Mouse (Mus musculus) forebrain, postnatal 0 days (tissue): ENCODE measurements at regions not wholly inside any gene's neighbourhood (a gene's known extent, or its start where the extent isn't known, plus 50 kb on each side); places are given as distances from the start of the nearest gene placed in this dataset.

ENCODE experiments used
- ATAC-seq: fragments of 200-750 bp; cut with Nextera tagmentation; 2 replicates; pipeline ENCODE4 v1.8.0; 2017; ENCODE audit warnings: mild to moderate bottlenecking, moderate library complexity
- DNase-seq: peaks from one replicate; pipeline ENCODE4 v3.0.0-alpha.2; 2015
- H3K27ac ChIP-seq: fragments of 300-500 bp; sonication (generic); 2 replicates; pipeline ENCODE4 v1.5.1; 2014; ENCODE audit warnings: low read depth, mild to moderate bottlenecking, antibody characterized with exemption, low read length, moderate library complexity, mixed read lengths
- H3K27me3 ChIP-seq: fragments of 300-500 bp; sonication (generic); 2 replicates; pipeline ENCODE4 v1.6.1; 2014; ENCODE audit warnings: mild to moderate bottlenecking, low read length, mixed read lengths; ENCODE audit not compliant: insufficient read depth
- H3K36me3 ChIP-seq: fragments of 300-500 bp; sonication (generic); 2 replicates; pipeline ENCODE4 v1.6.1; 2014; ENCODE audit warnings: mild to moderate bottlenecking, moderate library complexity; ENCODE audit not compliant: insufficient read depth
- H3K4me1 ChIP-seq: fragments of 300-500 bp; sonication (generic); 2 replicates; pipeline ENCODE4 v1.6.1; 2014; ENCODE audit warnings: antibody characterized with exemption; ENCODE audit not compliant: insufficient read depth
- H3K4me2 ChIP-seq: fragments of 300-500 bp; sonication (generic); 2 replicates; pipeline ENCODE4 v1.6.1; 2014; ENCODE audit warnings: low read depth, mild to moderate bottlenecking, moderate library complexity
- H3K4me3 ChIP-seq: fragments of 300-500 bp; sonication (generic); 2 replicates; pipeline ENCODE4 v1.5.1; 2014; ENCODE audit warnings: low read depth, low read length, mixed read lengths
- H3K9ac ChIP-seq: fragments of 300-500 bp; sonication (generic); 2 replicates; pipeline ENCODE4 v1.6.1; 2014; ENCODE audit warnings: mild to moderate bottlenecking
- H3K9me3 ChIP-seq: fragments of 300-500 bp; sonication (generic); 2 replicates; pipeline ENCODE4 v1.6.1; 2016; ENCODE audit warnings: low read length
- CTCF ChIP-seq: sonication (generic); IDR thresholded peaks from 2 replicates; pipeline ENCODE4 v1.5.1; 2016; ENCODE audit warnings: antibody characterized with exemption, control low read depth, low read depth
- WGBS: fragments of 180-500 bp; shearing (Covaris S2); extraction: QIAGEN DNeasy Blood & Tissue Kit; methylation state at CpG from one replicate; pipeline ENCODE4 v1.1.7; 2014; 5-methylcytosine and 5-hydroxymethylcytosine counted together

- ATAC-seq (no peak), DNase-seq (no peak)
- Histone ChIP-seq H3K27ac (no peak overlapping the region), H3K27me3 (no peaks in the 10 kb centered on the region), H3K9ac (no peak overlapping the region), H3K4me2 (no peak overlapping the region), H3K4me1 (peaks cover 5% of the 10 kb centered on the region; the same call in 1 of the 2 replicates), H3K4me3 (no peak overlapping the region), H3K36me3 (no peaks in the 10 kb centered on the region), H3K9me3 (0 out of 2 replicates have a peak, but pooled peaks cover 3% of the 10 kb centered on the region)
- WGBS = 54% methylated on average over 4 of the region's 4 CpGs
- TF ChIP-seq CTCF = no peak
Observed at GRCm38 (mm10) chr1:126932658-126933057, 102.1 kb upstream of the Nckap5 start.

GRCm38 (mm10) chr1:126931754-126932153, 101.2 kb upstream of the Nckap5 start:
- peak; percentile 87 for ATAC-seq
- Histone ChIP-seq H3K4me1 (peaks cover 5% of the 10 kb centered on the region; the same call in 1 of the 2 replicates), H3K27me3 (no peaks in the 10 kb centered on the region), H3K27ac (no peak overlapping the region), H3K36me3 (no peaks in the 10 kb centered on the region), H3K9ac (0 out of 2 replicates have a peak overlapping the region, but pooled peaks have one; percentile 25), H3K4me3 (no peak overlapping the region), H3K9me3 (0 out of 2 replicates have a peak, but pooled peaks cover 2% of the 10 kb centered on the region), H3K4me2 (no peak overlapping the region)
- TF ChIP-seq CTCF = peak; percentile 98
- DNase-seq = peak; percentile 95
- WGBS = 1% methylated on average over 6 of the region's 6 CpGs

GRCm38 (mm10) chr1:126931093-126931492, 100.5 kb upstream of the Nckap5 start:
- no peak for DNase-seq
- Histone ChIP-seq H3K4me3 (no peak overlapping the region), H3K4me2 (no peak overlapping the region), H3K9me3 (no peaks in the 10 kb centered on the region), H3K9ac (no peak overlapping the region), H3K4me1 (peaks cover 5% of the 10 kb centered on the region; the same call in 1 of the 2 replicates), H3K36me3 (no peaks in the 10 kb centered on the region), H3K27me3 (no peaks in the 10 kb centered on the region), H3K27ac (no peak overlapping the region)
- TF ChIP-seq CTCF = no peak
- no peak for ATAC-seq
- 79% methylated on average over 10 of the region's 10 CpGs for WGBS

- no peak overlapping the region for H3K9ac ChIP-seq
- no peak for TF ChIP-seq CTCF
- DNase-seq (no peak), ATAC-seq (no peak)
- no peaks in the 10 kb centered on the region for H3K9me3 ChIP-seq
- no peak overlapping the region for H3K4me3 ChIP-seq
- H3K4me1 ChIP-seq = peaks cover 6% of the 10 kb centered on the region; the same call in 1 of the 2 replicates
- no peak overlapping the region for H3K27ac ChIP-seq
- no peak overlapping the region for H3K4me2 ChIP-seq
- 78% methylated on average over 14 of the region's 14 CpGs for WGBS
- H3K36me3 ChIP-seq = no peaks in the 10 kb centered on the region
- no peaks in the 10 kb centered on the region for H3K27me3 ChIP-seq
Observed at GRCm38 (mm10) chr1:126930611-126931010, 100.0 kb upstream of the Nckap5 start.

GRCm38 (mm10) chr1:126929666-126930065, 99.1 kb upstream of the Nckap5 start:
- ATAC-seq (no peak), DNase-seq (peak; percentile 67)
- no peak overlapping the region for H3K27ac ChIP-seq
- no peak overlapping the region for H3K9ac ChIP-seq
- H3K9me3 ChIP-seq = no peaks in the 10 kb centered on the region
- no peaks in the 10 kb centered on the region for H3K27me3 ChIP-seq
- WGBS = 58% methylated on average over 4 of the region's 4 CpGs
- no peak overlapping the region for H3K4me3 ChIP-seq
- no peak overlapping the region for H3K4me2 ChIP-seq
- peak; percentile 67 for TF ChIP-seq CTCF
- no peaks in the 10 kb centered on the region for H3K36me3 ChIP-seq
- peaks cover 8% of the 10 kb centered on the region; the same call in 1 of the 2 replicates for H3K4me1 ChIP-seq

- ATAC-seq = no peak
- no peak for DNase-seq
- TF ChIP-seq CTCF = no peak
Observed at GRCm38 (mm10) chr1:126928186-126928585, 97.6 kb upstream of the Nckap5 start.

GRCm38 (mm10) chr1:126925150-126926035, 94.8 kb upstream of the Nckap5 start:
- WGBS = 36% methylated on average over 12 of the region's 12 CpGs
- TF ChIP-seq CTCF = no peak
- no peaks in the 10 kb centered on the region for H3K9me3 ChIP-seq
- H3K4me3 ChIP-seq = no peak overlapping the region
- H3K4me2 ChIP-seq = 0 out of 2 replicates have a peak overlapping the region, but pooled peaks have one; percentile 8
- H3K4me1 ChIP-seq = peaks cover 14% of the 10 kb centered on the region; the same call in 1 of the 2 replicates
- no peak overlapping the region for H3K9ac ChIP-seq
- H3K27me3 ChIP-seq = no peaks in the 10 kb centered on the region
- ATAC-seq (peak; percentile 89), DNase-seq (peak; percentile 86)
- no peaks in the 10 kb centered on the region for H3K36me3 ChIP-seq
- no peak overlapping the region for H3K27ac ChIP-seq

More at GRCm38 (mm10) chr1:126928186-126928585, 97.6 kb upstream of the Nckap5 start:
- Histone ChIP-seq H3K27ac (no peak overlapping the region), H3K4me2 (no peak overlapping the region), H3K4me3 (no peak overlapping the region), H3K9me3 (no peaks in the 10 kb centered on the region), H3K27me3 (no peaks in the 10 kb centered on the region), H3K4me1 (peaks cover 8% of the 10 kb centered on the region; the same call in 1 of the 2 replicates), H3K9ac (no peak overlapping the region), H3K36me3 (no peaks in the 10 kb centered on the region)
- 18% methylated on average over 7 of the region's 7 CpGs for WGBS
